Mouse (Mus musculus): ENCODE measurements around the gene Odaph. TPM values are rescaled to one million over a fixed set of nuclear protein-coding genes. Genes with fewer than 3 reads are reported as not detected.

Odaph gene
- polyA plus RNA-seq, 1 experiment from 2014 or later: not detected

DNA sequence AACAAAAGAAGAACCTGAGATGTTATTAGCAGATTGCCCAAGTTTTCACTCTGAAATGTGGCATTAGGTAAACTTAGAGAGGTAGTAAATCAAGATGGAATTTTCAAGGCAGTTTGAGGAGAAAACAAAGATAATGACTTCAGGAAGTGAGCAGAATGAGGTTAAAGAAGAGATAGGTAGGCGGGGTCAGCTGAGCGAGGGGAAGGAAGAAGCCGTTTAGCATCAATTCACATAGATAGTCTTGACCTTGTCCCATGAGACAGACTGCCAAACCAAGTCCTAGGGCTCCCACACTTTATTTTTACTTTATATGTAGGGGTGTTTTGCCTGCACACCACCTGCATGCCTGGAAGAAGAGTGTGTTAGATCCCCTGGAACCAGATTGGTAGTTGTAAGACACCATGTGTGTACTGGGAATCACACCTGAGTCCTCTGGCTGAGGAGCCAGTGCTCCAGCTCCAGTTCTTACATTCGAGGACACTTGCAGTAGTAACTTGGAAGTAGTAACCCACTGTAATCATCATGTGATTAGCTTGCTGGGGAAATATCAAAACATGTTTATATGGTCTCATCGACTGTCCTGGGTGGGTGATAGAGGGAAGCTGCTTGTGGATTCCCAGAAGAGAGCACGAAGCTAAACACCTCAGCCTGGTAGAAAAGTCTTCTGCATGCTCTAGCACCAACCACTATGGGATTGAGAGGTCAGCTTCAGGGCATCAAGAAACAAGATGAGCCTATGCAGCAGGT, 4.1 kb downstream of the Odaph start:
- 62% methylated on average over 6 of the region's 6 CpGs for WGBS
- no peak overlapping the region for H3K27ac ChIP-seq
- H3K4me3 ChIP-seq: no peak overlapping the region
- no peak overlapping the region for H3K4me2 ChIP-seq
- no peak for ATAC-seq (ENCODE audit: borderline replicate concordance, extremely low read depth, low FRiP score, low TSS enrichment)
- no peak overlapping the region for H3K9ac ChIP-seq
- H3K4me1 ChIP-seq: no peaks in the 10 kb centered on the region
- no peaks in the 10 kb centered on the region for H3K36me3 ChIP-seq
- no peaks in the 10 kb centered on the region for H3K27me3 ChIP-seq
- no peaks in the 10 kb centered on the region for H3K9me3 ChIP-seq

DNA sequence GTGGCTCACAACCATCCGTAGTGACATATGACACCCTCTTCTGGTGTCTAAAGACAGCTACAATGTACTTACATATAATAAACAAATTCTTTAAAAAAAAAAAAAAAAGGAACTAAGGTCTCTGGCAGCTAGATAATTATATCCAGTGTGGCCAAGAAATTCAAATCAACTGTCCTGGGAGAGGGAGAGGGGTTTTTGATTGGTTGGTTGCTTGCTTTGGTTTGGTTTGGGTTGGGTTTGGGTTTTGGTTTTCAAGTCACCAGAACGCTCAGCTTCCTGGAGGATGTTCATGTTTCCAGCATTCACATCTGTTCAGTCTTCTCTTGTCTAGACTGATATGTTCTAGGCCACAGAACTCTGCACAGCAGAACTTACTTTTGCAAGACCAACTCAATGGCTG, 5.8 kb downstream of the Odaph start:
- H3K4me2 ChIP-seq: no peak overlapping the region
- no peak overlapping the region for H3K4me3 ChIP-seq
- no peaks in the 10 kb centered on the region for H3K9me3 ChIP-seq
- no peak for ATAC-seq (ENCODE audit: borderline replicate concordance, extremely low read depth, low FRiP score, low TSS enrichment)
- H3K9ac ChIP-seq: no peak overlapping the region
- 78% methylated on average over 2 of the region's 2 CpGs for WGBS
- H3K27me3 ChIP-seq: no peaks in the 10 kb centered on the region
- no peaks in the 10 kb centered on the region for H3K4me1 ChIP-seq
- no peak overlapping the region for H3K27ac ChIP-seq
- H3K36me3 ChIP-seq: no peaks in the 10 kb centered on the region

DNA sequence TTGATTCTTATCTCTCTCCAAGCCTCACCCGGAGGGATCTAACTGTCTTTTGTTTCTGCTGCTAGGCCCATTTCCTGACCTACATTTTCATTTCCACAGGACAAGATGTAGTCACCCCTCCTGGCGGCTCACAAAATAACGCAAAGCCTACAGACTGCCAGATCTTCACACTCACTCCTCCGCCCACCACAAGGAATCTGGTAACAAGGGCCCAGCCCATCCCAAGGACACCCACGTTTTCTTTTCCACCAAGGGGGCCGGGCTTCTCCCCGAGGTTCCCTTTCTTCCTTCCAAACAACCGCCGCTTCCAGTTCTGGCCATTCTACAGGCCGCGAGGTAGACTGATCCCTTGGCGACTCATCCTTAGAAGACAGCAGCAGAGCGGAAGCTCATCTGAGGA, 7.3 kb downstream of the Odaph start:
- H3K9me3 ChIP-seq: 0 out of 2 replicates have a peak, but pooled peaks cover 6% of the 10 kb centered on the region
- H3K9ac ChIP-seq: no peak overlapping the region
- no peaks in the 10 kb centered on the region for H3K4me1 ChIP-seq
- no peak overlapping the region for H3K4me2 ChIP-seq
- WGBS: 55% methylated on average over 13 of the region's 13 CpGs
- no peaks in the 10 kb centered on the region for H3K36me3 ChIP-seq
- H3K27me3 ChIP-seq: no peaks in the 10 kb centered on the region
- H3K27ac ChIP-seq: no peak overlapping the region
- no peak for ATAC-seq (ENCODE audit: borderline replicate concordance, extremely low read depth, low FRiP score, low TSS enrichment)
- H3K4me3 ChIP-seq: no peak overlapping the region

DNA sequence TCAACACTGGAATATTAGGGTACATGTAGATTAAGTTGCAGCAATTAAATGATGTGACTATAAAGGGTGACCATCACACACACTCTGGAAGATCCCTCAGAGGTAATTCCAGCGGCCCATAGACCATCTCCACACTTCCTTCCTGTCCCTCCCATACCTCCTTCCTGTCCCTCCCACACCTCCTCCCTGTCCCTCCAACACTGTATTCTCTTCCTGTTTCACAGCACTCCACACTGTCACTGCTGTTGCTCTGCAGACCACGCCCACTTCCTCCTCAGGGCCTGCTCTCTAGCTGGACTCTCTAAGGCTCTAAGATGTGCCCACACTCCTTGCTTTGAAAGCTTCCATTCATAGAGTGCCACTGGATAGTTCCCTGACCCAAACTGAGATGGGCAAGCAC, 13.5 kb downstream of the Odaph start:
- H3K9me3 ChIP-seq: 0 out of 2 replicates have a peak, but pooled peaks cover 6% of the 10 kb centered on the region
- no peaks in the 10 kb centered on the region for H3K36me3 ChIP-seq
- H3K4me1 ChIP-seq: no peaks in the 10 kb centered on the region
- ATAC-seq (ENCODE audit: borderline replicate concordance, extremely low read depth, low FRiP score, low TSS enrichment): no peak
- no peak overlapping the region for H3K4me3 ChIP-seq
- H3K4me2 ChIP-seq: no peak overlapping the region
- no peak overlapping the region for H3K9ac ChIP-seq
- H3K27me3 ChIP-seq: no peaks in the 10 kb centered on the region
- H3K27ac ChIP-seq: no peak overlapping the region
- 41% methylated on average over 2 of the region's 2 CpGs for WGBS

DNA sequence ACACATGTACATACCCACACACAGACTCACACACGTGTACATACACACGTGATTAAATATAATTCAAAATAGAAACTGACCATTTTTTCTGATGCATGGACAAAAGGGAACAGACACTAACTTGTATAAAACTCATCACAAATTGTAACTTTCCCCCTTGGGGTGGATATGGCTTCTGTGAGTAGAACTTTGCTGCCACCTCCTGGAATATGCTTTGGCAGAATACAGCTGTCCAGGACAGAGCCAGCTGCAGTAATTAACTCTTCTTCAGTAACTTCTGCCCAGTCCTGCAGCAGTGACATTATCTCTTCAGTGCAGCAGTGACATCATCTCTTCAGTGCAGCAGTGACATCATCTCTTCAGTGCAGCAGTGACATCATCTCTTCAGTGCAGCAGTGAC, 15.7 kb downstream of the Odaph start:
- H3K36me3 ChIP-seq: no peaks in the 10 kb centered on the region
- no peak overlapping the region for H3K9ac ChIP-seq
- no peaks in the 10 kb centered on the region for H3K4me1 ChIP-seq
- no peak overlapping the region for H3K4me2 ChIP-seq
- WGBS: 69% methylated on average over 2 of the region's 2 CpGs
- H3K9me3 ChIP-seq: 0 out of 2 replicates have a peak, but pooled peaks cover 6% of the 10 kb centered on the region
- no peak for ATAC-seq (ENCODE audit: borderline replicate concordance, extremely low read depth, low FRiP score, low TSS enrichment)
- H3K4me3 ChIP-seq: no peak overlapping the region
- no peak overlapping the region for H3K27ac ChIP-seq
- no peaks in the 10 kb centered on the region for H3K27me3 ChIP-seq

DNA sequence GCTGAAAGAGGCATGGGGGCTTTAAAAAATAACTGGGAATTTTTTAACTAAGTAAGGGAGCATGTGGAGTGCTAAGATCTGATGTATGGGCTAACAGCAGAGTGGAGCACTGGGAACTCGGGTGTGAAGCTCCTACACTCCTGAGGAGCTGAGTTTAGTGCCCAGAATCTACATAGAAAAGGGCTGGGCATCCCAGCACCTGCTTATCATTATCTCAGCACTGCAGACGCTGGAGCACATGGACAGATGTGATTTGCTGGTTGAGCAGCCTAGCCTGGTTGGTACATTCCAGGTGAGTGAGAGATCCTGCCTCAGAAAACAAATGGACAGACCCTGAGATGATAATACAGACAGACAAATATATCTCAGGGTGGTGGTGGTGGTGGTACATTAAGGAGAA, 22.6 kb downstream of the Odaph start:
- 23% methylated on average over 2 of the region's 2 CpGs for WGBS
- ATAC-seq (ENCODE audit: borderline replicate concordance, extremely low read depth, low FRiP score, low TSS enrichment): no peak
- no peak overlapping the region for H3K9ac ChIP-seq

DNA sequence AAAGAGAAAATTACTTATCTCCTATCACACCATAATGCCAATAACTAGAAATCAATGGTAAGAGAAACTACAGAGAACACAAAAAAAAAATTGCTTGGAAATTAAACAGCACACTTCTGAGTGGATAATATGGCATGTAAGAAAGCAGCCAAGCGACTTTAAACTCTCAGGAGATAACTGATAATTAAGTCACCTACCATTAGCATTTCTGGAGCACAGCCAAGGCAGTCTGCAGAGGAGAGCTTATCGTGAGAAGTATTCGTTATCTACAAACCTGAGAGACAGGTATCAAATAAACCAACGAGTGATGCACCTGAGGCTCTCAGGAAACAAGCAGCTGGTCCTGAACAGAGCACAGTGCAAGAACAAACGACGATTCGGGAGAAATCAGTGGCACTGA, 24.5 kb downstream of the Odaph start:
- Histone ChIP-seq H3K9me3 (no peaks in the 10 kb centered on the region), H3K4me1 (no peaks in the 10 kb centered on the region), H3K27ac (no peak overlapping the region), H3K36me3 (no peaks in the 10 kb centered on the region), H3K9ac (no peak overlapping the region), H3K4me3 (no peak overlapping the region), H3K27me3 (no peaks in the 10 kb centered on the region), H3K4me2 (no peak overlapping the region)
- WGBS: 53% methylated on average over 7 of the region's 7 CpGs
- no peak for ATAC-seq (ENCODE audit: borderline replicate concordance, extremely low read depth, low FRiP score, low TSS enrichment)

More for the DNA sequence above, 22.6 kb downstream of the Odaph start:
- Histone ChIP-seq H3K27me3 (no peaks in the 10 kb centered on the region), H3K4me2 (no peak overlapping the region), H3K4me1 (no peaks in the 10 kb centered on the region), H3K36me3 (no peaks in the 10 kb centered on the region), H3K9me3 (no peaks in the 10 kb centered on the region), H3K4me3 (no peak overlapping the region), H3K27ac (no peak overlapping the region)

DNA sequence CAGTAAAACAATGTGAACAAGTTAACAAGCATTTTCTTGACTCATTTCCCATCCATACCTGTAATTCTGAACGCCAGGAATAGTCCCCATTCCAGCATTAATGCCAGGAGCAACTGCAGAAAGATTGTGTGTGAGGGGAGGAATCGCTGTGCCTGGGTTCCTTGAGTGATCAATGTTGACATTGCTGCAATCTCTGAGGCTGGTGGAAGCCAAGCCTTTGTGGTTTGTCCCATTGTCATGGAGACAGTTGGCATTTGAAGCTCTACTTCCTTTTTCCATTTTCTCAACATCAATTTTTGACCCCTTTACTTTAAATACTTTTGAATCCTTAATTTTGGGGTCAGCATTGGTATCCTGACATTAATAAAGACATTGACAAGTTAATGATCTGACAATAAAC, 32.7 kb downstream of the Odaph start:
- H3K36me3 ChIP-seq: no peaks in the 10 kb centered on the region
- no peak overlapping the region for H3K9ac ChIP-seq
- no peak overlapping the region for H3K4me2 ChIP-seq
- no peak overlapping the region for H3K4me3 ChIP-seq
- ATAC-seq (ENCODE audit: borderline replicate concordance, extremely low read depth, low FRiP score, low TSS enrichment): no peak
- H3K4me1 ChIP-seq: no peaks in the 10 kb centered on the region
- WGBS: 38% methylated on average over 2 of the region's 2 CpGs
- no peak overlapping the region for H3K27ac ChIP-seq
- H3K9me3 ChIP-seq: no peaks in the 10 kb centered on the region
- no peaks in the 10 kb centered on the region for H3K27me3 ChIP-seq

DNA sequence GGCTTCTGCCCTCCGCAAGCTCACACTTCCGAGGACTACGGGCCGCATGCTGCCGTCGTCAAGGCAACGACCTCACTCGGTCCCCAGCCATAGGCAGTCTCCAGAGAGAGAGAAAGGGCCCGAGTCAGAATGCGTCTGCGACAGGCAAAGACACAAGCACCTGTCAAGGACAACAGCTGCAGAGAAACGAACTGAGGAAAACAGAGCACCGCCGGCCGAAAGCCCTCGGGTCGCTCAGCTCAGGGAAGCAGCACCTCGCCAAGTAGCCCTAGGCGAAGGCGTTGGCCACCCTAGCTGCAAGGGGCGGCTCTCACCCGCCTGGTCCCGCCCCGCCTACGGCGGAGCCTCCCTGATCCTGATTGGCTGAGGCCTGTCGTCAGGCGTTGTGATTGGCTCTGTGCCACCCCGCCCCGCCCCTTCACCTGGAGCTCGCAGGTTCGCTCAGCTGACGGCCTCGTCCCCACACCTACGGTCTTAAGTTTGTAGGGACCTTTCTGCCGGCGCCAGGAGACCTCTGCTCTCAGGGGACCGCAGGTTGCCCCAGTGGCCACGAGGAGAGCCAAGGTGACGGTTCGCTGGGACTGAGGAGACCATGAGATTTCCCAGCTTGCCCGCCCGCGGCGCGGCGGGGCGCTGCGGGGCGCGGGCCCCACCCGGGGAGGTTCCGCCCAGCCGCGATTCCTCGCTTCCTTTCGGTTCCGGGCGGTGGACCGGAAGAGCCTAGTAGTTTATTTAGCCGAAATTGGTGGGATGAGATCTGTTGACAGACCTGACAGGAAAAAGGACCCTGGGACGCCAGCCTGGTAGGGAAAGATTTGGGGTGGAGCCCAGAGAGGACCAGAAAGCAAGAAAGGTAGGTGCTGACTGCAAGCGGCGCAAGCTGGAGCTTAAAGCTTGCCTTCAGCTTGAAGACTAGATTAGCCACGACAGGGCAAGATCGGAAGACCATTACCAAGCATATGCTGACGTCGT, 55.4 kb downstream of the Odaph start:
- Histone ChIP-seq H3K9ac (peak overlapping the region; percentile 51), H3K36me3 (no peaks in the 10 kb centered on the region), H3K27ac (peak overlapping the region; percentile 77), H3K4me1 (peaks cover 3% of the 10 kb centered on the region; the same call in 1 of the 2 replicates), H3K4me3 (peak overlapping the region; percentile 76), H3K4me2 (peak overlapping the region; percentile 88), H3K9me3 (no peaks in the 10 kb centered on the region), H3K27me3 (peaks cover 4% of the 10 kb centered on the region)
- peak; percentile 100 for ATAC-seq (ENCODE audit: borderline replicate concordance, extremely low read depth, low FRiP score, low TSS enrichment)
- WGBS: under 1% methylated on average over 66 of the region's 68 CpGs

DNA sequence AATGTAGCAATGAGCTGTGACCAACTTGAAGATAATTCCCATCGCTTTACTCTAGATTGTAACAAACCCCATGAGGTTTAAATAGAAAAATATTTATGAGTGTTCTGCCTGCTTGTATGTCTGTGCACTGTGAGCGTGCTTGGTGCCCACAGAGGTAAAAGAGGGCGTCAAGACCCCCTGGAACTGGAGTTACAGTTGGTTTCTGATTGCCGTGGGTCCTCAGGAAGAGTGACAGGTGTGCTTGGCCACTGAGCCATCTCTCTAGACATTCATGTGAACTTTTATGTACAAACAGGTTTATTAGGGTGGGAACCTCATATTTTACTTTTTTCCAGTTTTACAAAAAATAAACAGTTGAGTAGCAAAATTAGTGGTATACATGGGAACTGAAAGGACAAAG, 56.5 kb downstream of the Odaph start, which contains the start of gene Cdkl2:
Gene Cdkl2 (minus strand): TSS at position 101 of the 400 bp plus-strand sequence.
- no peaks in the 10 kb centered on the region for H3K36me3 ChIP-seq
- no peaks in the 10 kb centered on the region for H3K9me3 ChIP-seq
- peak within 1 kb of the TSS; percentile 88 for H3K4me2 ChIP-seq
- H3K9ac ChIP-seq: peak within 1 kb of the TSS; percentile 51
- no peak for ATAC-seq (ENCODE audit: borderline replicate concordance, extremely low read depth, low FRiP score, low TSS enrichment)
- H3K4me3 ChIP-seq: peak within 1 kb of the TSS; percentile 76
- WGBS: 66% methylated on average over 4 of the region's 4 CpGs
- H3K27ac ChIP-seq: peak within 1 kb of the TSS; percentile 77
- H3K27me3 ChIP-seq: peaks cover 4% of the 10 kb centered on the region
- H3K4me1 ChIP-seq: peaks cover 3% of the 10 kb centered on the region; the same call in 1 of the 2 replicates
